Mouse (Mus musculus) layer of hippocampus, adult 9-11 months (tissue): ENCODE measurements around the gene Narfl.
A peak's percentile ranks its signal among the peaks of the same experiment; 100 is the strongest.

Experiments used
- DNase-seq: peaks from one replicate; pipeline ENCODE4 v3.0.0; 2022

The Narfl gene

DNA sequence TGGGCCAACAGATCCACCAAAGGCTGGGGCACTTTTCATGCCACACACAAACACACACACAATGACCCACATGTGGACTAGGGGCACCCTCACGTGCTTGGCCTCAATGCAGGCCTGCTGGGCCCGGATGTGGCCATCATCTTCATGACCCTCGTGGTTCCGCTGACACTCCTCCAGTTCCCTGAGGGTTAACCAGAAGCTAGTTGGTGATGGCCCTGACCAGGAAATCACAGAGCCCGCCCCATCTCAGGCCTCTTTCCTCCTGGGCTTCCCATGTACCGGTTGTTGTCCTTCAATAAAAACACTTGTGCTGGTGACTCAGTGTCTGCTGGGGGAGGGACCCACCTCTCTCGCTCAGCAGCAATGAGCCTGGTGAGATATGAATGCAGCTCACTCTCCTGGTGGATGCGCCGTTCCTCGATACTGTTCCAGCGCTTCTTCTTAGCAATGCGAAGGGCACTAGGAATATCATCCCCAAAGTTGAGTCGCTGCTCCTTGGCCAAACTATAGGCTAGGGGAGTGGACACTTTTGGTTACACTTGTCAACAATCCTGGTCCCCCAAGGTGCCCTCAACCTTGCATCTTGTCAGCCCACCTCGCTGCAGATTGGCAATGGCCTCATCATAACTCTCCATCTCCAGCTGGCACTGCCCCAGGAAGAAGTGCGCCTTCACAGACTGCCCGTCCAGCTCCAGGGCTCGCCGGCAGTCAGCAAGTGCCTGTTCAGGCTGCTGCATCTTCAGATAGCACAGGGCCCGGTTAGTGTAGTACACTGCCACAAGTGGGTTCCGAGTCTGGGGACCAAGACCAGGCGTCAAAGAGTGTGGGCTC lies 58.1 kb downstream of the Narfl start:
- DNase-seq = no peak

DNA sequence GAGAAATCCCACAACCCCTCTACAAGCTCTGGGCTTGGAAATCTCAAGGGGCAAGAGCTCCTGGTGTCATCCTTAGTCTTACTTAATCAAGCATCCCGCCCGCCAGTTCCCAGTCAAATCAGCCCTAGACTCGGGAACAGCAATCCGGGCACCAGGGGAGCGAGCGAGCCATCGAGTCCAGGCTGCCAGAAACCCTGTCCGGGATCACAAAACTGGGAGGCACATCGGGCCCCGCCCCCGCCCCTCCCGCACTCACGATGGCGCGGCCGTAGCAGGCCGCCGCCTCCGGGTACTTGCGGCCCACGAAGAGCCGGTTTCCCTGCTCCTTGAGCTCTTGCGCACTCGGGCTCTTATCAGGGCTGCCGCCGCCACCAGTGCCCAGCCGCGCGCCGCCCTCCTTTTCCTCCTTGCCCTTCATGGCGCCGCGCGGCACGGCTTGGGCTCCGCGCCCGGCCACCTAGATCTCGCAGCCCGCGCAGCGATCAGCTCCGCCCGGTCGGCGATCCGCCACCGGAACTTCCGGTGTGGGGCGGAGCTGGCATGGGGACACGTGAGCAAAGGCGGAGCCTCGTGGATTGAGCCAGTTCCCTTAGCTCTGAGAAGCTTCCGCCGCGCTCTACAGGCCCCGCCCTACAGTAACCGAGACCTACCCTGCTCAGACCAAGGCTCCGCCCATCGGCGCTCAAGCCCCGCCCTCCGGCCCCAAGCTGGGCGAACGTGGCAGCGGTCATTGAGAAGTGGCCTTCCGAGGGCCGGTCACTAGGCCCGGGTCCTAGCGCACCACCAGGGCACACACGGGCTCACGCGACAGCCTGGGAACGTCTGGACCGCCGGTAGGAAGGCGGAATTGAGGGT lies 59.1 kb downstream of the Narfl start:
- DNase-seq = peak; percentile 100
